Mouse (Mus musculus) erythroblast, embryonic 14.5 days (primary cell): ENCODE measurements at regions not wholly inside any gene's neighbourhood (a gene's known extent, or its start where the extent isn't known, plus 50 kb on each side); places are given as distances from the start of the nearest gene placed in this dataset.
"Not testable (repeated sequence)": the region's sequence is repeated elsewhere in the genome, so short reads cannot be mapped to it uniquely, and the experiment has no call there.

Experiments used
- H3K27me3 ChIP-seq: 2 replicates; pipeline ENCODE4 v1.6.1; 2012; ENCODE audit warnings: inconsistent platforms; ENCODE audit not compliant: control insufficient read depth
- H3K36me3 ChIP-seq: 2 replicates; pipeline ENCODE4 v1.6.1; 2012; ENCODE audit warnings: mild to moderate bottlenecking, inconsistent platforms; ENCODE audit not compliant: control insufficient read depth
- H3K4me1 ChIP-seq: 2 replicates; pipeline ENCODE4 v1.6.1; 2012; ENCODE audit warnings: inconsistent platforms; ENCODE audit not compliant: control insufficient read depth
- H3K4me3 ChIP-seq: replicated peaks from 2 replicates; pipeline ENCODE3; 2012; ENCODE audit warnings: moderate library complexity, mild to moderate bottlenecking, inconsistent platforms
- H3K9me3 ChIP-seq: 2 replicates; pipeline ENCODE4 v1.6.1; 2012; ENCODE audit warnings: low read length, inconsistent platforms, mixed read lengths; ENCODE audit not compliant: control insufficient read depth
- GATA1 ChIP-seq: IDR thresholded peaks from 2 replicates; pipeline ENCODE4 v1.6.1; 2012; ENCODE audit warnings: low read length, inconsistent platforms, mixed read lengths
- TAL1 ChIP-seq: IDR thresholded peaks from 3 replicates; pipeline ENCODE4 v1.6.1; 2012; ENCODE audit warnings: low read length, inconsistent platforms, mixed read lengths

GRCm38 (mm10) chr17:27293586-27294207, 89.4 kb upstream of the Lemd2 start:
- H3K9me3 ChIP-seq, result peaks cover 23% of the 10 kb centered on the region

DNA sequence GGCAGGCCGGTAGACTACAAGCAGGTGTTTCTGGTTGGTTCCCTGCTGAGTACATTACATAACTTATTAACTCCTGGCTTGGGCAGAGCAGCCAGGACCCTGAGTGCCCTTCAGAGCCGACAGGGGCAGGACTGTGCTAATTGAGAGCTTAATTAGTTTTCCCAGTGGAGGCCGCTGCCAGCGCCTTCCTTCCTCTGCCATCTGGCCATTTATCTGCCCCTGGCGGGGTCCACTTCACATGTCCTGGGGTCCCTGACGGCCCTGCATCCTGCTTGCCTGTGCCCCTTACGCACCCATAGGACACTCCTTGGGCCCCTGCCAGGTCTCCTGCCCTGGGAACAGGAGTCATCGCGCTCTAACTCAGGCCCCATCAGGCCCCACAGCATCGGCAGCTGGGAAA, 87.4 kb upstream of the Lemd2 start:
- Histone ChIP-seq H3K4me3 (no peak overlapping the region), H3K36me3 (no peaks in the 10 kb centered on the region), H3K4me1 (no peaks in the 10 kb centered on the region), H3K9me3 (peaks cover 23% of the 10 kb centered on the region), H3K27me3 (no peaks in the 10 kb centered on the region; the same call in 1 of the 2 replicates)
- TF ChIP-seq GATA1 (no peak), TAL1 (no peak)

More at GRCm38 (mm10) chr17:27293586-27294207, 89.4 kb upstream of the Lemd2 start:
- TF ChIP-seq GATA1 (no peak), TAL1 (no peak)
- Histone ChIP-seq H3K4me3 (no peak overlapping the region), H3K36me3 (no peaks in the 10 kb centered on the region), H3K4me1 (no peaks in the 10 kb centered on the region), H3K27me3 (no peaks in the 10 kb centered on the region; the same call in 1 of the 2 replicates)

- Histone ChIP-seq H3K9me3 (peaks cover 23% of the 10 kb centered on the region), H3K4me1 (no peaks in the 10 kb centered on the region), H3K27me3 (no peaks in the 10 kb centered on the region; the same call in 1 of the 2 replicates), H3K4me3 (no peak overlapping the region), H3K36me3 (no peaks in the 10 kb centered on the region)
- TF ChIP-seq TAL1 (no peak), GATA1 (no peak)
These were observed 86.9 kb upstream of the Lemd2 start for GRCm38 (mm10) chr17:27291176-27291575.

DNA sequence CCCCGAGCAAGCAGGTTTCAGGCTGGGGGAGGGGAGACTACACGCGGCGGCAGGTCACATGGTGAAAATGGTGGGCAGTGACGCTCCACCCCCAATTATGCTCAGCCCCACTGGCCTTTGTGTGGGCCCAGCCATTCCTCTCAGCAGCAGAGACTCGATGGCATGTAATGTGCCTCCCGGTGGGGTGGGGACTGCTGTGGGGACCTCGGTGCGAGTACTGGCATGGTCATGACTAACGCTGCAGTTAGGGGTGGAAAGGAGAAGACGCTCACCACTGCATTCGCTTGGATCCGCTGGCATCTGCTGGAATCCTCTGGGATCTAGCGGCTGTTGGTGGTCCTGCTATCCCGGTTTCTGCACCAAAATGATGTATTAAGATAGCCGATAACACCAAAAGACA, 86.0 kb upstream of the Lemd2 start:
- H3K36me3 ChIP-seq, result no peaks in the 10 kb centered on the region
- TF ChIP-seq TAL1 (no peak), GATA1 (no peak)
- no peak overlapping the region for H3K4me3 ChIP-seq
- H3K27me3 ChIP-seq, result no peaks in the 10 kb centered on the region; the same call in 1 of the 2 replicates
- H3K4me1 ChIP-seq, result no peaks in the 10 kb centered on the region
- peaks cover 23% of the 10 kb centered on the region for H3K9me3 ChIP-seq

GRCm38 (mm10) chr17:27289804-27290203, 85.5 kb upstream of the Lemd2 start:
- H3K4me1 ChIP-seq, H3K36me3 ChIP-seq, H3K4me3 ChIP-seq, H3K27me3 ChIP-seq: not testable (repeated sequence)
- peaks cover 23% of the 10 kb centered on the region for H3K9me3 ChIP-seq

DNA sequence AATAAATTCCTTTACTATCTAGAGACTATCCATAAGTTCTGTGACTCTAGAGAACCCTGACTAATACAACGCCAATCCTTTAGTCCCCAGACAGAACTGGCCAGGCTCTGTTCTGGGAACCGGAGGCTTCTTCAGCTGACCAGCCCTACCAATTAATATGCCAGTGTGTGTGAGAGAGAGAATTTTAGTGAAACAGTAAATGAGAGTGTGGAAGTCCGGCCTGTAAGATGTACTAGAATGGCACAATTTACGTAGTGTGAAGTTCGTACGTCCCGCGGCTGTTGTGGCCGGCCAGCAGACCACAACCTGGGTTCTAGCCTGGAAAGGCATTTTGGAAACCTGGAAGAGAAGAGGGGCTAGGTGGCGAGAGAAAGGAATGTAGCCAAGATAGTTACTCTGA, 83.7 kb upstream of the Lemd2 start:
- not testable (repeated sequence) for H3K36me3 ChIP-seq, H3K4me1 ChIP-seq, H3K4me3 ChIP-seq, H3K27me3 ChIP-seq
- peaks cover 23% of the 10 kb centered on the region for H3K9me3 ChIP-seq

DNA sequence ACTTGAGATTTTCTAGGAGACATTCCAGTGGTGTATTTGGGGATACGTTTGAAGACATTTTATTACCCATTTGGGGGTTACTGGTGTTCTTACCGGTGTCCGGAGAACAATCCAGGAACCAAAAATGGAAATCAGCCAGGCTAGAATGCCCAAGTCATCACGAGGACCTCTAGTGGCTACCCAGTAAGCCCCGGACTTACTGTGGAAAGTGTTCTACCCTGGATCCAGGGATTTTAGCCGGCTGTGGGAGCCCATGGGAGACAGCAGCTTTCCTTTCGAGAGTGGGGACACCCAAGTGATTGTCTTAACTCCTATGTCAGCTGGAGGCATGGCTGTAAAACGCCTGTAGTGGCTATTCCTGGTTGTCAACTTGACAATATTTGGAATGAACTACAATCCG, 77.0 kb upstream of the Lemd2 start:
- Histone ChIP-seq H3K36me3 (no peaks in the 10 kb centered on the region), H3K4me1 (no peaks in the 10 kb centered on the region), H3K27me3 (no peaks in the 10 kb centered on the region), H3K4me3 (no peak overlapping the region), H3K9me3 (peaks cover 27% of the 10 kb centered on the region)
- no peak for TF ChIP-seq GATA1
- TF ChIP-seq TAL1, result no peak

DNA sequence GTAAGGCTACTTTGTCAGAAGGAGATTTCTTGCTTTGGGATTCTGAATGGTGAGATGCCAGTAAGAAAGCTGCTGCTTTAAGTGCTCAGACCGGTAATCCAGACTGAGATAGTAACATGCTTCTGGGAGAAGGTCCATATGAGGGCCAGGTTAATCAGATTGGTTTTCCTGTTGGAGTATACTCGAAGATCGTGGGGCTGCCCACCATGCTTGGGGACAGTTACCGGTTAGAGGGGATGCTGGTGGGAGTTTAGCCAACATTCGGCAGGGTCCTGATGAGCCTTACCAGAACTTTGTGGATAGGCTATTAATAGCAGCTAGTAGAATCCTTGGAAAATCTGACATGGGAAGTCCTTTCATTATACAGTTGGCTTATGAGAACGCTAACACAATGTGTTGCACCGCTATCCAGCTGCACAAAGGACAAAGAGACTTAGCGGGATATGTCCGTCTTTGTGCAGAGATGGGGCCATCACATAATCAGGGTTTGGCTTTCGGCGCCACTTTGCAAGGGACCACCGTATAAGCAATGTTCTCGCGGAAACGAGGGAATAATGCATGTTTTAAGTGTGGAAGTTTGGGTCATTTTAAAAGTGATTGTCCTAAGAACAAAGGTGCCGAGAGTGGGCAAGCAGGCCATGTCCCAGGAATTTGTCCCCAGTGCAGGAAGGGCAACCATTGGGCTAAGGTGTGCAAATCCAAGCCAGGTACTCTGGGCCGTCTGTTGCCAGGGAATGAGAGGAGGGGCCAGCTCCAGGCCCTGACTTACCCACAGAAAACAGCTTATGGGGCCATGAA, 75.4 kb upstream of the Lemd2 start:
- not testable (repeated sequence) for H3K36me3 ChIP-seq, H3K4me1 ChIP-seq, H3K27me3 ChIP-seq, H3K4me3 ChIP-seq
- H3K9me3 ChIP-seq, result peaks cover 30% of the 10 kb centered on the region

GRCm38 (mm10) chr17:27277786-27278185, 73.5 kb upstream of the Lemd2 start:
- not testable (repeated sequence) for H3K4me3 ChIP-seq, H3K36me3 ChIP-seq, H3K27me3 ChIP-seq, H3K4me1 ChIP-seq
- peaks cover 37% of the 10 kb centered on the region for H3K9me3 ChIP-seq

GRCm38 (mm10) chr17:27271756-27272155, 67.5 kb upstream of the Lemd2 start:
- H3K9me3 ChIP-seq, result peaks cover 19% of the 10 kb centered on the region
- H3K4me3 ChIP-seq, H3K4me1 ChIP-seq, H3K27me3 ChIP-seq, H3K36me3 ChIP-seq: not testable (repeated sequence)

DNA sequence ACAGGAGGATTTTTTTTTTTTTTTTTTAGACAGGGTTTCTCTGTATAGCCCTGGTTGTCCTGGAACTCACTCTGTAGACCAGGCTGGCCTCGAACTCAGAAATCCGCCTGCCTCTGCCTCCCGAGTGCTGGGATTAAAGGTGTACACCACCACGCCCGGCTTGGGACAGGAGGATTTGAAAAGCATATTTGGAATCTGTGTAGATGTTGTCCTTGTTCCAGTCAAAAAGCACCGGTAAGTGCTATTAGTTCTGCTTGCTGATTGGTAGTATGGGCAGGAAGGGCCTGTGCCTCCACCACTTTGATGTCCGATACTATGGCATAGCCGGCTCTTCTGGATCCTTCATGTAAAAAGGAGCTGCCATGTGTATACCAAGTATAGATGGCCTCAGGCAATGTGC, 66.5 kb upstream of the Lemd2 start:
- H3K27me3 ChIP-seq, H3K4me1 ChIP-seq, H3K4me3 ChIP-seq, H3K36me3 ChIP-seq: not testable (repeated sequence)
- peaks cover 15% of the 10 kb centered on the region; the same call in 1 of the 2 replicates for H3K9me3 ChIP-seq

DNA sequence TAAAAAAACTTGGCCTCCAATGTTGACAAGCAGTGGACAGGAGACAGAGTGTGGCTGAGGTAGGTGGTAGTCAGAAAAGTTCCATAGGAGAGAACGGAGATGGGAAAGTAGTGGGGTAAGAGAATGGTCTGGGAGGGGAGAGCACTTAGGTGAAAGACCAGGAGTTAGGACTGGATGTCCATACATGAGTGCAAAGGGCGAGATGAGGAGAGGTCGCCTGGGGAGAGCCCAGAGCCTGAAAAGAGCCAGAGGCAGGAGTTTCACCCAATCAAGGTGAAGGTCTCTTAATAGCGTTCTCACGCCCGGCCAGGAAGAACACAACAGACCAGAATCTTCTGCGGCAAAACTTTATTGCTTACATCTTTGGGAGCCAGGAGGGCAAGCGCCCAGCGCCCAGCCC, 60.3 kb upstream of the Lemd2 start:
- H3K4me1 ChIP-seq, H3K27me3 ChIP-seq, H3K9me3 ChIP-seq, H3K36me3 ChIP-seq, H3K4me3 ChIP-seq: not testable (repeated sequence)
